18 mouse cellular contexts compared by ENCODE assay signal in the genomic region with DNA sequence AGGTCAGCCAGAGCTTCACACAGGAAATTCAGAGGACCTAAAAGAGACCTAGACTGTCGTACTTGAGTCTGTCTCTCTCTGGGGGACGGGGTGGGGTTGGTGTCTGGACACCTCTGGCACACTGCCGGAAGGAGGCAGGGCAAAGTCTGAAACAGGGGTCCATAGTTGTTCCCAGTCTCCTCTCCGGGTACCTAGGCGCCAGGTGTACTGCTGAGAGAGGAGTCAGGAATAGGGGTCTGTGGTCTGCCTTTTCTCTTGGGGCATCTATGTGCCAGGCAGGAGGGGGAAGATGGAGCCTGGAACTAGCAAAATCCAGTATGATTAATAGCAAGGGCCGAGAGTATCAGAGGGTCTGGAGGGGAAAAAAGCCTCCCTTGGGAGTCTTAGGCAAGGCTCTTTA.
"Had no signal": no experiment of that assay in that cellular context is flagged by ENCODE, and none has a peak within 500 bp of the region (broad histone marks: within the 10 kb centered on the region; RNA-seq: fewer than 3 reads in every experiment).

No protein-coding gene starts in this region.

- H3K27me3 ChIP-seq: midbrain, embryonic 15.5 days; neural tube, embryonic 13.5 days; neural tube, embryonic 15.5 days had no signal

- H3K27ac ChIP-seq: midbrain, embryonic 10.5 days; midbrain, embryonic 13.5 days; midbrain, embryonic 15.5 days; neural tube, embryonic 13.5 days; neural tube, embryonic 15.5 days had no signal

- DNase-seq: lung, adult 18-20 months; lung, embryonic 14.5 days; lung, postnatal 10 days; lung, postnatal 4 days; retina, postnatal 1 day; right cerebral cortex, adult 18-20 months; right cerebral cortex, postnatal 25 days; right cerebral cortex, postnatal 4 days; spleen, adult 18-20 months; thymus, adult 18-20 months; thymus, postnatal 14 days; thymus, postnatal 36 days had no signal

- H3K9ac ChIP-seq: lung, embryonic 14.5 days; midbrain, embryonic 13.5 days; midbrain, embryonic 15.5 days; neural tube, embryonic 13.5 days; neural tube, embryonic 15.5 days had no signal

- H3K4me3 ChIP-seq: midbrain, embryonic 10.5 days; midbrain, embryonic 13.5 days; midbrain, embryonic 15.5 days; myocyte; neural tube, embryonic 13.5 days; neural tube, embryonic 15.5 days had no signal

- H3K9me3 ChIP-seq: midbrain, embryonic 10.5 days; midbrain, embryonic 13.5 days; midbrain, embryonic 15.5 days; neural tube, embryonic 13.5 days; neural tube, embryonic 15.5 days had no signal

- H3K4me2 ChIP-seq: lung, embryonic 14.5 days; midbrain, embryonic 13.5 days; midbrain, embryonic 15.5 days; neural tube, embryonic 13.5 days; neural tube, embryonic 15.5 days had no signal

- H3K36me3 ChIP-seq: midbrain, embryonic 10.5 days; midbrain, embryonic 13.5 days; midbrain, embryonic 15.5 days; neural tube, embryonic 13.5 days; neural tube, embryonic 15.5 days had no signal

- ATAC-seq: midbrain, embryonic 13.5 days; midbrain, embryonic 15.5 days had no signal
